Mouse (Mus musculus) heart, embryonic 15.5 days (tissue): ENCODE data around the gene Uimc1. TPM values are rescaled to one million over a fixed set of nuclear protein-coding genes. Genes with fewer than 3 reads are reported as not detected.

ENCODE experiments used
- ATAC-seq: fragments of 200-750 bp; cut with Nextera tagmentation; replicated peaks from 2 replicates; pipeline ENCODE4 v1.8.0; 2017; ENCODE audit warnings: low read depth, moderate TSS enrichment; ENCODE audit not compliant: insufficient number of reproducible peaks, insufficient read depth, low FRiP score
- H3K27ac ChIP-seq: fragments of 300-500 bp; sonication (generic); 2 replicates; pipeline ENCODE4 v1.5.1; 2015; ENCODE audit warnings: mild to moderate bottlenecking, inconsistent platforms
- H3K27me3 ChIP-seq: fragments of 300-500 bp; sonication (generic); 2 replicates; pipeline ENCODE4 v1.6.1; 2015; ENCODE audit warnings: inconsistent platforms
- H3K36me3 ChIP-seq: fragments of 300-500 bp; sonication (generic); 2 replicates; pipeline ENCODE4 v1.6.1; 2015; ENCODE audit warnings: mild to moderate bottlenecking, inconsistent platforms
- H3K4me1 ChIP-seq: fragments of 300-500 bp; sonication (generic); replicated peaks from 2 replicates; pipeline ENCODE4 v1.6.1; 2015; ENCODE audit warnings: inconsistent platforms
- H3K4me2 ChIP-seq: fragments of 300-500 bp; sonication (generic); 2 replicates; pipeline ENCODE4 v1.6.1; 2015; ENCODE audit warnings: inconsistent platforms, mild to moderate bottlenecking, moderate library complexity
- H3K4me3 ChIP-seq: fragments of 300-500 bp; sonication (generic); 2 replicates; pipeline ENCODE4 v1.5.1; 2015; ENCODE audit warnings: mild to moderate bottlenecking, inconsistent platforms
- H3K9ac ChIP-seq: fragments of 300-500 bp; sonication (generic); 2 replicates; pipeline ENCODE4 v1.6.1; 2015; ENCODE audit warnings: mild to moderate bottlenecking, inconsistent platforms
- H3K9me3 ChIP-seq: fragments of 300-500 bp; sonication (generic); replicated peaks from 2 replicates; pipeline ENCODE4 v1.6.1; 2016; ENCODE audit warnings: inconsistent platforms
- WGBS: fragments of 180-500 bp; shearing (Covaris S2); methylation state at CpG from one replicate; pipeline ENCODE4 v1.1.7; 2015; ENCODE audit warnings: mixed read lengths; 5-methylcytosine and 5-hydroxymethylcytosine counted together
- polyA plus RNA-seq: library from polyadenylated mRNA; unstranded; fragments of >200 nt; fragmentation: Nextera tagmentation; extraction: Ambion mirVana; gene quantifications from 2 replicates; pipeline ENCODE4 v1.2.1, GENCODE M21; 2015

Gene Uimc1
- polyA plus RNA-seq, 1 experiment from 2014 or later = 16.4 TPM

DNA sequence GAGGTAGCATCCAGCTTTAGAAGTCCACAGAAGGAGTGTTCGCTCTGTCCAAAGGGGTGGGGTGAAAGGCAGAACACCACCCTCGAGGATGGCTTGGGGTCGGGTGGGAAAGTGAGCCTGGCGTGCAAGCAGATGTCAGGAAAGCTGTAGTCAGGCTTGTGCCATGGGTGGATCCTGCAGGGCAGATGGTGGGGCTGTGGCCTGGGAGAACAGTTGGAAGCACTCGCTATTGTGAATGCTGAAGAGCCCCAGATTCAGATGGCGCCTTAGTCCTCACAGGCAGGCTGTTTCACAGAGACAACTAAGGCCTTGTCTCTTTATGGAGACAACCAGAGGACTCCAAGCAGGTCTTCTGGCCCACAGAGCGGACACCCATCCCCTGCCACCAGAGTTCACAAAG is 107.9 kb downstream of the Uimc1 start:
- no peak overlapping the region for H3K9ac ChIP-seq
- ATAC-seq = no peak
- peaks cover 16% of the 10 kb centered on the region for H3K27me3 ChIP-seq
- H3K4me2 ChIP-seq = no peak overlapping the region
- 77% methylated on average over 7 of the region's 7 CpGs for WGBS
- peaks cover 20% of the 10 kb centered on the region for H3K4me1 ChIP-seq
- H3K36me3 ChIP-seq = no peaks in the 10 kb centered on the region
- H3K27ac ChIP-seq = no peak overlapping the region
- no peaks in the 10 kb centered on the region for H3K9me3 ChIP-seq
- H3K4me3 ChIP-seq = no peak overlapping the region

- no peaks in the 10 kb centered on the region for H3K36me3 ChIP-seq
- H3K9me3 ChIP-seq = no peaks in the 10 kb centered on the region
- no peak overlapping the region for H3K4me2 ChIP-seq
- 28% methylated on average over 7 of the region's 7 CpGs for WGBS
- ATAC-seq = no peak; the same call in 1 of the 2 replicates
- H3K9ac ChIP-seq = no peak overlapping the region
- peaks cover 16% of the 10 kb centered on the region for H3K27me3 ChIP-seq
- no peak overlapping the region for H3K27ac ChIP-seq
- H3K4me1 ChIP-seq = peaks cover 11% of the 10 kb centered on the region
- H3K4me3 ChIP-seq = no peak overlapping the region
Observed at GRCm38 (mm10) chr13:54988181-54988760, 111.8 kb downstream of the Uimc1 start.

GRCm38 (mm10) chr13:54987405-54987804 is 112.7 kb downstream of the Uimc1 start:
- 80% methylated on average over 9 of the region's 9 CpGs for WGBS
- peaks cover 11% of the 10 kb centered on the region for H3K4me1 ChIP-seq
- H3K9me3 ChIP-seq = no peaks in the 10 kb centered on the region
- peaks cover 8% of the 10 kb centered on the region; the same call in 1 of the 2 replicates for H3K27me3 ChIP-seq
- H3K27ac ChIP-seq = no peak overlapping the region
- no peak for ATAC-seq
- H3K9ac ChIP-seq = no peak overlapping the region
- no peaks in the 10 kb centered on the region for H3K36me3 ChIP-seq
- H3K4me3 ChIP-seq = no peak overlapping the region
- no peak overlapping the region for H3K4me2 ChIP-seq

DNA sequence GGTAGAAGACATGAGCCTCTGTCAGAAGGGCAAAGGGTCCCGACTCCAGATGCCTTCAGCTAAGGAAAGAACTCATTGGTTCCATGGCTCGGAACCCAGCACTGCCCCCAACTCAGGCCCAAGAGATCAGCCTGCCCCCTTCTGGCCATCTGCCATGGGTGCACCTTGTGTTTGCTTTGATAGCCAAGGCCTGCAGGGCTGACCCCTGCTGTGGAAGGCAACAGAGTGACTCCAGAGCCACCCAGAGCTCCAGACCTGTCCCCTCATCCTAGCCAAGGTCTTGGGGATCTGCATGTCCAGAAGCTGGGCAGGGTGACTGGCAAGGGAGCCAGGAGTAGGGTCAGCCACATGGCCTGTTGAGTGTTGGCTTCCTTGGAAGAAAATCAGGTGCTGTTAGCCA is 116.5 kb downstream of the Uimc1 start:
- 53% methylated on average over 2 of the region's 2 CpGs for WGBS
- no peak overlapping the region for H3K9ac ChIP-seq
- H3K4me2 ChIP-seq = no peak overlapping the region
- no peaks in the 10 kb centered on the region for H3K9me3 ChIP-seq
- H3K36me3 ChIP-seq = no peaks in the 10 kb centered on the region
- no peak overlapping the region for H3K27ac ChIP-seq
- H3K27me3 ChIP-seq = peaks cover 7% of the 10 kb centered on the region
- H3K4me1 ChIP-seq = peaks cover 11% of the 10 kb centered on the region
- ATAC-seq = no peak
- no peak overlapping the region for H3K4me3 ChIP-seq

GRCm38 (mm10) chr13:54983001-54983400 is 117.1 kb downstream of the Uimc1 start:
- Histone ChIP-seq H3K4me3 (no peak overlapping the region), H3K4me2 (no peak overlapping the region), H3K9ac (no peak overlapping the region), H3K27ac (no peak overlapping the region), H3K36me3 (no peaks in the 10 kb centered on the region), H3K27me3 (peaks cover 7% of the 10 kb centered on the region), H3K4me1 (peaks cover 7% of the 10 kb centered on the region), H3K9me3 (no peaks in the 10 kb centered on the region)
- no peak for ATAC-seq
- 62% methylated on average over 8 of the region's 8 CpGs for WGBS

GRCm38 (mm10) chr13:54980957-54981356 is 119.1 kb downstream of the Uimc1 start:
- 71% methylated on average over 12 of the region's 12 CpGs for WGBS
- H3K9ac ChIP-seq = no peak overlapping the region

GRCm38 (mm10) chr13:54978804-54979203 is 121.3 kb downstream of the Uimc1 start:
- no peak overlapping the region for H3K9ac ChIP-seq
- 53% methylated on average over 8 of the region's 8 CpGs for WGBS
- no peak for ATAC-seq
- no peaks in the 10 kb centered on the region for H3K36me3 ChIP-seq
- H3K27me3 ChIP-seq = peaks cover 14% of the 10 kb centered on the region
- H3K4me1 ChIP-seq = no peaks in the 10 kb centered on the region
- H3K4me2 ChIP-seq = no peak overlapping the region
- no peak overlapping the region for H3K27ac ChIP-seq
- no peak overlapping the region for H3K4me3 ChIP-seq
- H3K9me3 ChIP-seq = no peaks in the 10 kb centered on the region

More at GRCm38 (mm10) chr13:54980957-54981356, 119.1 kb downstream of the Uimc1 start:
- Histone ChIP-seq H3K27me3 (peaks cover 7% of the 10 kb centered on the region), H3K4me2 (no peak overlapping the region), H3K4me1 (no peaks in the 10 kb centered on the region), H3K4me3 (no peak overlapping the region), H3K9me3 (no peaks in the 10 kb centered on the region), H3K27ac (no peak overlapping the region), H3K36me3 (no peaks in the 10 kb centered on the region)
- no peak for ATAC-seq

Other genes starting within 250 kb of the Uimc1 start
- 1.3 and 2.8 TPM in 2 replicates for gene Unc5a, start 150.9 kb downstream of the Uimc1 start, polyA plus RNA-seq
- gene Hk3, start 78.9 kb downstream of the Uimc1 start, polyA plus RNA-seq = 0.86 and 1.2 TPM in 2 replicates
- 16.6 and 21.2 TPM in 2 replicates for gene Zfp346, start 5.0 kb upstream of the Uimc1 start, polyA plus RNA-seq
- gene Gm17617, start 33.2 kb upstream of the Uimc1 start, polyA plus RNA-seq = not detected in 2 replicates
- 0.72 and 2.0 TPM in 2 replicates for gene Fgfr4, start 52.3 kb upstream of the Uimc1 start, polyA plus RNA-seq
- 41.5 and 42.5 TPM in 2 replicates for gene Nsd1, start 109.5 kb upstream of the Uimc1 start, polyA plus RNA-seq
- 285 and 333 TPM in 2 replicates for gene Prelid1, start 220.2 kb upstream of the Uimc1 start, polyA plus RNA-seq
- 63.9 and 74.2 TPM in 2 replicates for gene Rab24, start 221.6 kb upstream of the Uimc1 start, polyA plus RNA-seq
- gene Mxd3, start 229.5 kb upstream of the Uimc1 start, polyA plus RNA-seq = 21.8 and 28.7 TPM in 2 replicates